Mouse (Mus musculus): ENCODE measurements around the gene Nrxn1.

- TF ChIP-seq CTCF (IDR thresholded peaks at IDR 0.05; ENCODE audit: low read depth, low read length) (no peak), GATA1 (IDR thresholded peaks at IDR 0.05; ENCODE audit: borderline replicate concordance, low read length) (no peak), TAL1 (conservative IDR thresholded peaks at IDR 0.05; ENCODE audit: low read depth, low read length) (no peak)
Measured at GRCm38 (mm10) chr17:90650279-90650678, 442.6 kb downstream of the Nrxn1 start.

Data from G1E (cell line).